ENCODE assay signal across 14 mouse cellular contexts in genomic region chr3:152578282-152579228, GRCm38 (mm10).
A peak's percentile ranks its signal among the peaks of the same experiment; 100 is the strongest.
DNase-seq lines count a peak whose midpoint lies in the region; ATAC-seq and TF ChIP-seq lines count a peak whose summit lies in the region.
"Had no signal": no experiment of that assay in that cellular context is flagged by ENCODE, and none has a peak within 500 bp of the region (broad histone marks: within the 10 kb centered on the region; RNA-seq: fewer than 3 reads in every experiment).

No protein-coding gene starts in this region.

- H3K9me3 ChIP-seq in forebrain, embryonic 16.5 days (ENCODE audit: control insufficient read depth, low read length): no peaks in the 10 kb centered on the region
- H3K9me3 ChIP-seq in midbrain, embryonic 14.5 days (ENCODE audit: control insufficient read depth, low read length): no peaks in the 10 kb centered on the region
- H3K9me3 ChIP-seq: heart, embryonic 13.5 days had no signal

- no peak overlapping the region; the same call in 1 of the 2 replicates for H3K9ac ChIP-seq in forebrain, embryonic 16.5 days (replicated peaks; ENCODE audit: low read depth, low read length)
- H3K9ac ChIP-seq in midbrain, embryonic 14.5 days (replicated peaks; ENCODE audit: low read length): no peak overlapping the region; the same call in 1 of the 2 replicates
- H3K9ac ChIP-seq: heart, embryonic 13.5 days had no signal

- 0 out of 2 replicates have a peak, but pooled peaks cover 3% of the 10 kb centered on the region for H3K4me1 ChIP-seq in forebrain, embryonic 16.5 days (replicated peaks; ENCODE audit: control insufficient read depth, insufficient read depth, low read length)
- H3K4me1 ChIP-seq in midbrain, embryonic 14.5 days (ENCODE audit: control insufficient read depth, insufficient read depth, low read length): peaks cover 12% of the 10 kb centered on the region
- no peaks in the 10 kb centered on the region for H3K4me1 ChIP-seq in cerebellum, adult 2 months (ENCODE audit: control insufficient read depth, insufficient read depth, low read length)
- H3K4me1 ChIP-seq: heart, embryonic 13.5 days had no signal

- TF ChIP-seq CTCF in cerebellum, adult 2 months (IDR thresholded peaks at IDR 0.05; ENCODE audit: borderline replicate concordance, insufficient read depth, low read depth, low read length): no peak

- H3K4me3 ChIP-seq in forebrain, embryonic 16.5 days (replicated peaks; ENCODE audit: low read length): no peak overlapping the region
- H3K4me3 ChIP-seq in midbrain, embryonic 14.5 days (replicated peaks; ENCODE audit: low read depth, low read length): no peak overlapping the region
- H3K4me3 ChIP-seq in cerebellum, adult 2 months (replicated peaks; ENCODE audit: insufficient read depth, low read depth, low read length): no peak overlapping the region
- H3K4me3 ChIP-seq: heart, embryonic 13.5 days; myocyte had no signal

- peak overlapping the region; percentile 16; the same call in 1 of the 2 replicates for H3K4me2 ChIP-seq in forebrain, embryonic 16.5 days (ENCODE audit: low read length)
- peak overlapping the region; percentile 24 for H3K4me2 ChIP-seq in midbrain, embryonic 14.5 days (ENCODE audit: low read length)
- H3K4me2 ChIP-seq: heart, embryonic 13.5 days had no signal

- H3K27me3 ChIP-seq in forebrain, embryonic 16.5 days (replicated peaks; ENCODE audit: control insufficient read depth, insufficient read depth, low read length): no peaks in the 10 kb centered on the region
- no peaks in the 10 kb centered on the region for H3K27me3 ChIP-seq in midbrain, embryonic 14.5 days (ENCODE audit: control insufficient read depth, insufficient read depth, low read length)
- no peaks in the 10 kb centered on the region for H3K27me3 ChIP-seq in cerebellum, adult 2 months (ENCODE audit: control insufficient read depth, insufficient read depth, low read length)
- H3K27me3 ChIP-seq: heart, embryonic 13.5 days had no signal

- no peak for TF ChIP-seq POLR2A in cerebellum, adult 2 months (IDR thresholded peaks at IDR 0.05; ENCODE audit: borderline replicate concordance, insufficient read depth, low read length)

- DNase-seq in frontal cortex, adult 2 months (ENCODE audit: extremely low spot score in 1 of 2, low spot score in 1 of 2): no peak
- DNase-seq in brain, adult 2 months (ENCODE audit: low read depth, low spot score): peak; percentile 58
- peak; percentile 83 for DNase-seq in midbrain, embryonic 14.5 days
- no peak for DNase-seq in cerebellum, adult 2 months
- DNase-seq: adrenal gland, adult 8-10 months; gastrocnemius, postnatal 25 days; kidney, adult 9 months; lung, adult 2 months had no signal

- 0 out of 2 replicates have a peak, but pooled peaks have one; percentile 18 for ATAC-seq in frontal cortex, adult (ENCODE audit: low TSS enrichment)
- peak; percentile 76 for ATAC-seq in forebrain, embryonic 16.5 days
- peak; percentile 64; the same call in 1 of the 2 replicates for ATAC-seq in midbrain, embryonic 14.5 days (ENCODE audit: low FRiP score, low TSS enrichment)
- ATAC-seq in activated CD4-positive, CD25-positive, alpha-beta regulatory T cell, adult 4 months: no peak
- no peak for ATAC-seq in erythroblast, adult 5-6 weeks (replicated peaks; ENCODE audit: low FRiP score, poor library complexity, severe bottlenecking)

- H3K36me3 ChIP-seq in forebrain, embryonic 16.5 days (ENCODE audit: control insufficient read depth, insufficient read depth): no peaks in the 10 kb centered on the region
- H3K36me3 ChIP-seq in midbrain, embryonic 14.5 days (ENCODE audit: control insufficient read depth, insufficient read depth, low read length): no peaks in the 10 kb centered on the region
- H3K36me3 ChIP-seq: heart, embryonic 13.5 days had no signal

- peak overlapping the region; percentile 79 for H3K27ac ChIP-seq in forebrain, embryonic 16.5 days (ENCODE audit: low read length)
- H3K27ac ChIP-seq in midbrain, embryonic 14.5 days (replicated peaks; ENCODE audit: low read depth, low read length): peak overlapping the region; percentile 74
- no peak overlapping the region for H3K27ac ChIP-seq in cerebellum, adult 2 months (ENCODE audit: insufficient read depth, low read length)
- H3K27ac ChIP-seq: heart, embryonic 13.5 days had no signal

- 50% methylated on average over 26 of the region's 26 CpGs for WGBS in forebrain, embryonic 16.5 days
- 40% methylated on average over 26 of the region's 26 CpGs for WGBS in midbrain, embryonic 14.5 days
- 38% methylated on average over 26 of the region's 26 CpGs for WGBS in cerebellum, adult 2 months

Comparison
In these comparisons a context has a peak if more than half of its experiments do, and no peak if none do; other contexts are left out.
1. ATAC-seq: peak in frontal cortex, adult (single experiment), forebrain, embryonic 16.5 days (single experiment) and midbrain, embryonic 14.5 days (single experiment); none in activated CD4-positive, CD25-positive, alpha-beta regulatory T cell, adult 4 months (single experiment) and erythroblast, adult 5-6 weeks (single experiment).
2. DNase-seq: peak in brain, adult 2 months (single experiment) and midbrain, embryonic 14.5 days (single experiment); none in frontal cortex, adult 2 months (0 of 2) and cerebellum, adult 2 months (0 of 2).